Comparison of ENCODE assay signal across 8 mouse cellular contexts in the genomic region with DNA sequence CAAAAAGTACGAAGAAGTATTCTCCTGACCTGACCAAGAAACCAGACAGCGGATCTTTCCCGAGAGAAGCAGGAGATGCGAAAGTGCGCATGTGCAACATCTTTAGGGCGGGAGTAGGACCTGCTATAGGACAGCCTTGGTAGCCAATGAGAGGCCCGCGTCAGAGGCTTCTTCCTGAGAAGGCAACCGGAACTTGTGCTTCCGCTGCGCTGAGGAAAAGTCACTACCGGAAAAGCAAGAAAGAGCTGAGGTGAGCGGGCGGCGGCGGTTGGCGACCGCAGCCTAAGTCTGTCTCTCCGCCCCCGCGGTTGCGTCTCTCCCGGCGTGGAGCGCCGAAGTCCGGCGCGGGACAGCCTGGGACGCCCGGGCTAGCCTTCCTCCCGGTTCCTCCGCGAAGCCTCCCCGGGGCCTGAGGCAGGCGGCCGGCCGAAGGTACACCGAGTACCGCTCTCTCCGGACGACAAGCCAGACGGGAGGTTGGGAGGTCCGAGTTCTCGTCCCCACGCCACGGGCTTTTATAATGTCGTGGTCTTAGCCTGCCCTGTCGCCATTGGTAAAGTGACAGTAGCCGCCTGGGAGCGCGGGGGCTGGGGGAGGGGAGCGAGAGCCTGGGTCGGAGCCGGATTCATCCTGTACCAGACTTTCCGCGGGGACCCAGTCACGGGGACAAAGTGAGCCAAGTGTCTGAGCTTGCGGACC. TPM values are rescaled to one million over a fixed set of nuclear protein-coding genes. Genes with fewer than 3 reads are reported as not detected.
DNase-seq lines count a peak whose midpoint lies in the region; ATAC-seq lines count a peak whose summit lies in the region.

TSS of gene Med7 (plus strand) at position 166 of the 699 bp plus-strand sequence.

- peaks cover 49% of the 10 kb centered on the region for H3K79me2 ChIP-seq in macrophage (ENCODE audit: inconsistent target)

- H3K27ac ChIP-seq in hindbrain, embryonic 16.5 days (ENCODE audit: low read depth, low read length) = peak within 1 kb of the TSS; percentile 88
- peak within 1 kb of the TSS; percentile 73 for H3K27ac ChIP-seq in macrophage

- under 1% methylated on average over 57 of the region's 59 CpGs for WGBS in hindbrain, embryonic 16.5 days
- WGBS in macrophage (ENCODE audit: missing documents) = 1% methylated on average over 53 of the region's 59 CpGs

- H3K4me2 ChIP-seq in hindbrain, embryonic 16.5 days (ENCODE audit: low read length) = peak within 1 kb of the TSS; percentile 73

- peak within 1 kb of the TSS; percentile 100 for H3K4me3 ChIP-seq in hindbrain, embryonic 16.5 days (ENCODE audit: low read length)
- H3K4me3 ChIP-seq in macrophage (ENCODE audit: inconsistent target) = peak within 1 kb of the TSS; percentile 95

- peak within 1 kb of the TSS; percentile 92 for H3K9ac ChIP-seq in hindbrain, embryonic 16.5 days (ENCODE audit: low read depth, low read length)

- no peaks in the 10 kb centered on the region for H3K27me3 ChIP-seq in hindbrain, embryonic 16.5 days (replicated peaks; ENCODE audit: control insufficient read depth, insufficient read depth, low read length)

- peak; percentile 95 for DNase-seq in WW6 (ENCODE audit: low read depth, low spot score)
- DNase-seq in cerebellum, postnatal 4 days (ENCODE audit: low spot score in 2 of 2) = peak; percentile 76 to 87
- DNase-seq in gastrocnemius, adult 18-20 months (ENCODE audit: low spot score) = peak; percentile 96
- DNase-seq in left cerebral cortex, adult 18-20 months (ENCODE audit: low spot score in 2 of 2) = peak; percentile 89 to 94
- peak; percentile 98 for DNase-seq in right cerebral cortex, adult 18-20 months
- DNase-seq in urinary bladder, postnatal 10 days (ENCODE audit: low spot score) = peak; percentile 68

- ATAC-seq in hindbrain, embryonic 16.5 days = peak; percentile 100

- no peaks in the 10 kb centered on the region for H3K9me3 ChIP-seq in hindbrain, embryonic 16.5 days (ENCODE audit: control insufficient read depth, low read length)

- peaks cover 9% of the 10 kb centered on the region for H3K4me1 ChIP-seq in hindbrain, embryonic 16.5 days (ENCODE audit: control insufficient read depth, insufficient read depth, low read depth, low read length)

- H3K36me3 ChIP-seq in hindbrain, embryonic 16.5 days (ENCODE audit: control insufficient read depth, insufficient read depth, low read length) = peaks cover 10% of the 10 kb centered on the region
- 0 out of 2 replicates have a peak, but pooled peaks cover 11% of the 10 kb centered on the region for H3K36me3 ChIP-seq in macrophage (ENCODE audit: inconsistent target)

RNA-seq across cellular contexts. Expression of gene Med7, which starts in this region (rescaled TPM):
- total RNA-seq in gastrocnemius, adult 18-20 months (2021) = 10 to 100 TPM; 15.8 to 16.6 TPM
- polyA plus RNA-seq in hindbrain, embryonic 16.5 days (2015; fragmentation: Nextera tagmentation; extraction: Ambion mirVana) = 59.2 and 59.8 TPM in 2 replicates
- 10 to 100 TPM; 24.7 to 32.3 TPM for total RNA-seq in left cerebral cortex, adult 18-20 months (2021)
- 10 to 100 TPM; 20.7 to 69.8 (median 37.3) TPM for total RNA-seq in macrophage (2018; cell fraction: chromatin; rRNA removed)
- total RNA-seq in macrophage (2018; cell fraction: cytosol; rRNA removed) = 10 to 100 TPM; 22.4 to 46.9 (median 30.6) TPM
- total RNA-seq in macrophage (2018; cell fraction: nucleus; rRNA removed) = 100 to 1,000 TPM in 2 of 26 experiments, 10 to 100 TPM in 24; 30.9 to 114 (median 61.9) TPM
- 27.5 to 43.6 TPM (median 39.4 TPM) in 3 replicates for polyA plus RNA-seq in macrophage (2018)

Comparison
In these comparisons a context has a peak if more than half of its experiments do, and no peak if none do; other contexts are left out.
1. Peak in every context shown above with its lines: DNase-seq, ATAC-seq, H3K4me3 ChIP-seq and H3K27ac ChIP-seq.